Mouse (Mus musculus) erythroblast, embryonic 14.5 days (primary cell): ENCODE results near the gene Kansl1.

Source experiments
- GATA1 ChIP-seq: IDR thresholded peaks from 2 replicates; pipeline ENCODE4 v1.6.1; 2012; ENCODE audit warnings: low read length, inconsistent platforms, mixed read lengths
- TAL1 ChIP-seq: IDR thresholded peaks from 3 replicates; pipeline ENCODE4 v1.6.1; 2012; ENCODE audit warnings: low read length, inconsistent platforms, mixed read lengths

DNA sequence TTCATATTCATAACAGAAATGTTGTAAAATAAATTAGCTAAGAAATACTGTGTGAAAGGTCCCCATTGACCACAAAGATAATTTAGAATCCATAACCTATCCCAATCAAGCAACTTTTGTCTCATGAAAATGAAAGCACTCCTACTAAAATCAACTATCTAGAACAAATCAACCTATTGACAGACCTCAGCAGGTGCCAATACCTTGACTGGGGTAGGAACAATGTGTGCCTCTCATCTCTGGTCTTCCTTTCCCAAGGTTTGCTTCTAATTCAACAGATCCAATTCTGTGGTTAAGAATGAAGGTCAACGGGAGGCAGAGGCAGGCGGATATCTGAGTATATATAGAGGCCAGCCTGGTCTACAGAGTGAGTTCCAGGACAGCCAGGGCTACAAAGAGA lies 73.0 kb downstream of the Kansl1 start:
- TF ChIP-seq TAL1 (no peak), GATA1 (no peak)
